Mouse (Mus musculus) lung, adult 2 months (tissue): ENCODE data around the gene Nisch.

ENCODE experiments used
- CTCF ChIP-seq: fragments of 200-500 bp; IDR thresholded peaks from 2 replicates; pipeline ENCODE4 v1.5.1; 2011; ENCODE audit warnings: mild to moderate bottlenecking, low read length, control low read depth; ENCODE audit not compliant: insufficient read depth
- POLR2A ChIP-seq: fragments of 200-500 bp; IDR thresholded peaks from 2 replicates; pipeline ENCODE4 v1.6.1; 2011; ENCODE audit warnings: low read depth, mild to moderate bottlenecking, control low read depth, low read length, borderline replicate concordance; ENCODE audit errors: extremely low read depth

DNA sequence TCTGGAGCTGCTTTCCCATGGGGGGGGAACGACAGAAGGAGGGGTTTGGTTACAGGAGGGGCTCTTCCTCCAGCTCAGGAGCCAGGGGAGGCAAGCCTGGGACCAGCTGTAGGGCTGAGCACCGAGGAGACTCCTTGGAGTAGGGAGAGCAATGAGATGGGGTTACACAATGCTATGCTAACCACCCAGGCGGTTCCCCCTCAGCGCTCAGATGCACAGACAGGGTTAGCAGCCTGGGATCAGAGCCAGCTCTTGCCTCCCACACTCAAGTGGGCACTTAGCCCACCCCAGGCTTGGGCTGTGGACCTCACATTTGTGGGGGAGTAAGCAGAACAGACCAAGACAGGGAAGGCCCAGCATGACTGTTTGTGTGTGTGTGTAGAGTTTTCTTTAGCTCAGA, 10.2 kb upstream of the Nisch start:
- TF ChIP-seq CTCF (no peak), POLR2A (no peak)
